Mouse (Mus musculus) myocyte (in vitro differentiated cells): ENCODE results near the gene Pprc1.

ENCODE experiments used
- CEBPB ChIP-seq: IDR thresholded peaks from 2 replicates; pipeline ENCODE4 v1.6.1; 2011; ENCODE audit warnings: mild to moderate bottlenecking, moderate library complexity; ENCODE audit not compliant: poor library complexity, insufficient read depth, severe bottlenecking
- MAX ChIP-seq: IDR thresholded peaks from one replicate; pipeline ENCODE4 v1.6.1; 2011; ENCODE audit warnings: low read depth, mild to moderate bottlenecking, control low read depth
- POLR2A ChIP-seq: IDR thresholded peaks from one replicate; pipeline ENCODE4 v1.6.1; 2011; ENCODE audit warnings: low read depth, mild to moderate bottlenecking, control low read depth, moderate library complexity; ENCODE audit not compliant: insufficient read length
- POLR2AphosphoS2 ChIP-seq: IDR thresholded peaks from one replicate; pipeline ENCODE4 v1.6.1; 2011; ENCODE audit warnings: low read depth, control low read depth; ENCODE audit not compliant: insufficient read length
- REST ChIP-seq: IDR thresholded peaks from one replicate; pipeline ENCODE4 v1.6.1; 2011; ENCODE audit warnings: mild to moderate bottlenecking, control low read depth, moderate library complexity; ENCODE audit not compliant: insufficient read depth, insufficient read length
- TCF12 ChIP-seq: IDR thresholded peaks from one replicate; pipeline ENCODE4 v1.6.1; 2011; ENCODE audit warnings: mild to moderate bottlenecking, control low read depth; ENCODE audit not compliant: poor library complexity, insufficient read depth, severe bottlenecking
- USF1 ChIP-seq: IDR thresholded peaks from one replicate; pipeline ENCODE4 v1.6.1; 2011; ENCODE audit warnings: low read depth, mild to moderate bottlenecking, control low read depth, moderate library complexity

DNA sequence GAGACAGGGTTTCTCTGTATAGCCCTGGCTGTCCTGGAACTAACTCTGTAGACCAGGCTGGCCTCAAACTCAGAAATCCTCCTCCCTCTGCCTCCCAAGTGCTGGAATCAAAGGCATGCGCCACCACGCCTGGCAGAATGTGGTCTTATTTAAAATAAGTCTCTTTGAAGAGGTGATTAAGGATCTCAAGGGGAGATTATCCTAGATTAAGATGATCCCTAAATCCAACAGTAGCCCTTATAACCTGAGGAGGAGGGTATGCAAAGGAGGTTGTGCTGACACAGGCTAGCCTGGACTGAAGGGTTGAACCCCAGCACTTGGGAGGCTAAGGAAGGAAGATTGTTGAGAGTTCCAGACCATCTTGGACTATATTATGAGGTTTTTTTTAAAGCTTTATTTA, 28.7 kb upstream of the Pprc1 start:
- TF ChIP-seq REST = no peak
- TF ChIP-seq USF1 = no peak
- TF ChIP-seq POLR2A = no peak
- no peak for TF ChIP-seq CEBPB
- TF ChIP-seq TCF12 = no peak
- TF ChIP-seq MAX = no peak
- no peak for TF ChIP-seq POLR2AphosphoS2
